Mouse (Mus musculus) cerebellum, adult 11 months (tissue): ENCODE data around the gene Pkn3.

Experiments
- DNase-seq: peaks from one replicate; pipeline ENCODE4 v3.0.0; 2022

Gene Pkn3

DNA sequence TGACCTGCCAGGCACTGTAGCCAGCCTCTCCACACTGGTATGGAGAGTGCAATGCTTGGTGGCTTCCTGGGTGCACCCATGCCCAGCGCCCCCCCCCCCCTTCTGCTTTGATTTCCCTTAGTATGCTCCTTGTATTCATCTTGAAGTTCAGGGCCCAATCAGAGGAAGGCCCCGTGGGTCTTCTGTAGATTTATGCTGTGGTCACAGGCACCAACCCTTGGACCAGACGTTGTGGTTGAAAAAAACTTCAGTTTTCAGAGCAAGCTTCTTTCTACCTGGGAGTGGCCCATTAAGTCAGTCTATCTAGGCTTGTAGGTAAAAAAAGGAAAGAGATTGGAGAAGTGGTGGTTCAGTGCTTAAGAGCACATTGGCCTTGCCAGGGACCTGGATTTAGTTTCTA lies 13.7 kb upstream of the Pkn3 start:
- no peak for DNase-seq

DNA sequence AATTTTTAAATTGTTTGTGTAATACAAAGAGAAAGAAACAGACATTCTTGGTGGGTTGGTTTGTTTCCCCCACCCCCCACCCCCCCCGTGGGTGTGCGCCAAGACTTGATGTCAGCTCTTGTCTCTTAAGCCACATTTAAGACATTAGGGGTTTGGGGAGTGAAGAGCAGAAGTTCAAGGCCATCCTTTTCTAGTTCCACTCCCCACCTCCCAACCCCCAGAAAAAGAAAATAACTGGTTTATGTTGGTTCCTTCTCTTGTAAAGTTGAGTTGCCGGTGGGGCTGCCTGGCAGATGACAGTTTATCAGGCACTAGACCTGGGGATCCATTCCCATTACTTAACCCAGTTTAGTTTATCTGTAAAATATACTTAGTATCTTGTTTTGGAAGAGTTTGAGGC lies 13.2 kb upstream of the Pkn3 start:
- DNase-seq, result no peak

DNA sequence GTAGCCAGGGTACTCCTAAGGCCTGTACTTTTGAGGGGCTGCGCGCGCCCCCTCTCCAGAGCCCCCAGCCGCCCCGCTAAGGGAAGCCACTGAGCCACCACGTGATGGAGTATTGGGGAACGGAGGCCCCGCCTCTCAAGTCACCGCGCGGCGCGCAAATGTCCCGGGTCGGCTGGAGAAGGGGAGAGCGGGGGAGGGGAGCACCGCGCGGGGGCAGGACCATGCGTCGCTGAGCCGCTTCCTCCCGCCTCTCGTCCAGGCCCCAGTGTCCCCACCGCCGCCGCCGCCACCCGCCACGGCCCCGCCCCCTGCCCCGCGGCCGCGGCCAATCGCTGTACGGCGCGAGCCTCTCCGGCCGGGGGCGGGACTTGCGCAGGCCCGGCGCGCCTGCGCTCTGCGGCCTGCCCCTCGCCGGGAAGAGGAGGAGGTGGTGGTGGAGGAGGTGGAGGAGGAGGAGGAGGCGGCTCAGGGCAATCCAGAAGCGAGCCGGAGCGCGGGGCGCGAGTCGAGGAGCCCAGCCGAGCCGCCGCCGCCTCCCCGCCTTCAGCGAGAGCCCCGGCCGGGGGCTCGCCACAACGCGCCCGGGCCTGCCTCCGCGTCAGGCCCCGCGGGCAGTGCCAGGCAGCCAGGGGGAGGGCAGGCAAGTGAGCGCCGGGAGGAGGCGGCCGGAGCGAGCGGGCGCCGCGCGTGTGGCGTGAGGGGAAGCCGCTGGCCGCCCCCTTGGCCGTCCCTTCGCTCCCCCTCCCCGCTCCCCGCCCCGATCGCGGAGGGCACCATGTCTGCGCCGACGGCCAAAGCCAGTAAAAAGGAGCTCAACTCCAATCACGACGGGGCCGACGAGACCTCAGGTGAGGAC lies 11.2 kb upstream of the Pkn3 start:
- peak; percentile 95 for DNase-seq

DNA sequence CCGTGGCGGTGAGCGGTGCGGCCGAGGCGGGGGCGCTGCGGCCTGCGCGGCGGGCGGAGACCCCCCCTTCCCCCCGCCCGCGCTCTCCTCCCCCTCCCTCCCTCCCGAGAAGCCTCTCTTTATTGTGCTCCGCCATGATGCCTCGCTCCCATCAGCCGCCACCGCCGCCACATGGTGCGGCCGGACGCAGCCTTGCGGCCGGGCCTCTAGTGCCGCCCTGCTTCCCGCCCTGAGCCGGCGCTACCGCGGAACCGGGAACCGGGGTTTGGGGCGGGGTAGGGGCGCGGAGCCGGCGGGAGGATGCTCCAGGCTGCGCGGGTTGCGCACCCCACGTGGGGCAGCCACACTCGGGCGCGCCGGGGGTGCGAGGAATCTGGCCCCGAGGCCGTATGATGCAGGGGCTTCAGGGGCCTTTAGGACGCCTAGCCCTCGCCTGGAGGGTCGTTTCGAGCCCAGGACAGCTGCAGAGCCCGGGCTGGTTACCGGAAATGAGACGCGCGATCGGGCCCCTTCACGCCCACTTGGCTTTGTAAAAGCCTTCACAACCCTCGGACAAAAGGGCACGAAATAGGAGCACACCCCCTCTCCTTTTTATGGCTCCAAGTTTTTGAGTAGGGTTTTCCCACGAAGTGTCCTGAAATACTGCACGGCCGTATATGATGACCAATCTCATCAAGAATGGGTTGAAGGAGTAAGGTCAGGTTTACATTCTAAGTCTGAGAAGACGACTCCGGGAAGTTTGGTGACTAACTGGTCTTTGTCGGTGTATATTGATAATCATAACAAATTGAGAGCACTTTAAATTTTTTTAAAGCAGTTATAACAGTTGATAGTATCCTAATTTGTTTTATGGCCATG lies 10.2 kb upstream of the Pkn3 start:
- DNase-seq, result peak; percentile 45

DNA sequence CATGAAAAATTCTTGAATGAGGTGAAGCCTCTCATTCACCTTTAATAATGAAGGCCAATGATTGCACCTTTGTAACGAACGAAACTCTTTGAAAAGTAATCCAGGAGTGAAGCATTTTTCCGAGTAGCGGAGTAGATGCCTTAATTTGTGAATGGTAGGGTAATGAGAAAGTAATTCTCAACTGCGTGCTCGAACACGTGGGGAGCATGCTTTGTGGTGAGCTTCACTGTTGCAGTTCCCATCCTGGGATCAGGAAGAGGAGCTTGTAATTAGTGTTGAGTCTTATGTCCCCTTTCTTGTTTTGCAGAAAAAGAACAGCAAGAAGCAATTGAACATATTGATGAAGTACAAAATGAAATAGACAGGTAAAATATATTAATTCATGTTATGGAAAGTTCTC lies 9.5 kb upstream of the Pkn3 start:
- no peak for DNase-seq

DNA sequence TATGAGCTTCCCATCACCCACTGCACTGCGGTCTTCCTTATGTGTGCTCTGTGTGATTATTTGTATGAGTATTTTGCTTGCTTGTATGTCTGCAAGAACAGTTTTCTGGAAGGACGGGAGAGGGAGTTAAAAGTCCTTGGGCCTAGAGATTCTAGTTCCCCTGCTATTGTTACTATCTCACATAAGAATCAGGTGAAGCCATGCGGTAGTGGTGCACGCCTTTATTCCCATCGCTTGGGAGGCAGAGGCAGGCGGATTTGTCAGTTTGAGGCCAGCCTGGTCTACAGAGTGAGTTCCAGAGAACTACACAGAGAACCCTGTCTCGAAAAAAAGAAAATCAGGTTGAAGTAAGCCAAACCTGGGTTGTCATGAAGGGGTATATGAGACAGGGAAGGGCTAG lies 4.6 kb upstream of the Pkn3 start:
- no peak for DNase-seq

DNA sequence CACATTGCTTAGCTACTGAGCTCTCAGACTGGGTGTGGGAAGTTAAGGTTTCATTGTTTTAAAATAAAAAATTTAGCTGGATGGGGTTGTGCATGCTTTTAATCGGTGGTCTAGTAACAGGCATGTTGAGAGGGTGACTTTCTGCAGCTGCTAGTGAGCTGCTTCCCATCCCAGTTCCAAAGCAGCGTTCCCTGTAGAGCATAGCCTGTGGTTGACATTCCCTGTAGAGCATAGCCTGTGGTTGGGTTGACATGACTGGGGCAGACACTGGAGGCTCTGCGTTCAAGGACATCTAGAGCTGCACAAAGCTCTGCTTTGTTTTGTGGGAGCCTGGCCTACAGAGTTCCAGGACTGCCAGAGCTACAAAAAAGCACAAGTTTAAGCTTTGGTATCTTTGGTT lies 4.2 kb upstream of the Pkn3 start:
- DNase-seq, result no peak

DNA sequence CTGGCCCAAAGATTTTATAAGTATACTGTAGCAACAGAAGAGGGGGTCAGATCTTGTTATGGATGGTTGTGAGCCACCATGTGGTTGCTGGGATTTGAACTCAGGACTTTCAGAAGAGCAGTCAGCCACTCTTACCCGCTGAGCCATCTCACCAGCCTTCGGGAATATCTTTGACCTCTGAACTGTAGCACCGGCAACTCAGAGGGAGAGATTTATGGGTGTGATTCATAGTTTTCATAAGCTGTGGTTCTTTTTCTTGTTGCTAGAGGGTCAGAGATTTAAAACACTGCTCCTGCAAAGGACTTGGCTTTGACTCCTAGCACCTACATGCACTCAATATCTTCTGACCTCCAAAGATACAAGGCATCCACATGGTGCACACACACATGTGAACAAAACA lies 1.9 kb upstream of the Pkn3 start:
- DNase-seq, result no peak

DNA sequence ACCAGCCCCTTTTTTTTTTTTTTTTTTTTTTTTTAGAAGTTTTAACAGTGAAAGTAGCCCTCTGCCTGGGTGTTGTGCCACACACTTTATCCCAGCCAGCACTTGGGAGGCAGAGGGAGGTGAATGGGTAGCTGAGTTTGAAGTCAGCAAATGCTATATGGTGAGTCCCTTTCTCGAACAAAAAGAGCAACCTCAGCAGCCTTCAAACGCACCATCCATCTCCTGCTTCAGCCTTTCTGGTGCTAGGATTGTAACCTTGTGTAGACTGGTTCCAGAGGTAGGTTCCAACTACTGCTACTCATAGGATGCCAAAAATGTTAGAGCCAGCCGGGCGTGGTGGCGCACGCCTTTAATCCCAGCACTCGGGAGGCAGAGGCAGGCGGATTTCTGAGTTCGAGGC lies 1.0 kb upstream of the Pkn3 start:
- DNase-seq, result no peak

DNA sequence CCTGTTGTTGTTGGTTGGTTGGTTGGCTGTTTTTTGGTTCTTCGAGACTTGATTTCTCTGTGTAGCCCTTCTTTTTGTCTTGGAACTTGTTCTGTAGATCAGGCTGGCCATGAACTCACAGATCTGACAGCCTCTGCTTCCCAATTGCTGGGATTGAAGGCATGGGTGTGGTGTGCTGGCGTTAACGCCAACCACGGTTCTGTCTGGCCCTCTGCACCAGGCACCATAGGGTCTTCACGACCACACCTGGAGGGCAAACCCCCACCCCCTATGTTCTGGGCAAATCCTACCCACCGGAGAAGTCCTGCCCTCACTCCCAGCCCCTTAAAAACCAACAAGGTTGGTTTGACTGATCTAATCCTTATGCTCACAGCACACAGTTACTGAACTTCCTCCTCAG lies 525 bp upstream of the Pkn3 start:
- no peak for DNase-seq

DNA sequence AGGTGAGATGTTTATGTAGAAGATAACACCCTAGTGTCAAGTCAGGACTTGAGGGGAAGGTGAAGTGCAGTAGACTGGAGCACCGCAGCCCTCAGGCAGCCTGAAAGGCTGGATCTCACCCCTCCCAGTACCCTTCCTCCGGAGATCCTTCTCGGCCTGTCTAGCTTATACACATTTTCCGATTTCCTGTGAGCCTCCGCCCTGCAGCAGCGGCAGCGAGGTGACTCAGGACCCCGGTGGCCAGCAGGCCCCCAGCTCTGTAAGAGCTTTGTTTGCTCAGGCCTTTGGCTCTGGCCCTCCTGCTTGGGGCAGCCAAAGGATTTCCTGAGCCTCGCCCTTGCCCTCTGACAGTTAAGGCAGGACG lies 847 bp downstream of the Pkn3 start:
- no peak for DNase-seq

DNA sequence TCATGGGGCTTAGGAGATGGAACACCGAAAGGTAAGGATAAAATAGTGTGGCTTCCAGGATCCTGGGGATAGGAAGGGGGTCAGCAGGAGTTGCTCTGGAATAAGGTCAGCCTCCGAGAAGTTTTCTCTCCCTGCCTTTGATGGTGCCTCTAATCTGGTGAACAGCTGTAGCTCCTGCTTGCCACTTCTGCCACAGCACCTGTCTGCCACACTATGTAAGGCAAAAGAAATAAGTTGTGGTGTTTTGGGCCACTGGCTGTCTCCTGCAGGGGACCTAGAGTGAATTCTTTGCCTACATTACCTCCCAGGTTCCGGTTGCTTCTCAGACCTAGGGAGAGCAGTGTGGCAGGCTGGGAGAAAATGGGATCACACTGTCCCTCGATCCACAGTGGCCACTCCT lies 1.3 kb downstream of the Pkn3 start:
- DNase-seq, result no peak

DNA sequence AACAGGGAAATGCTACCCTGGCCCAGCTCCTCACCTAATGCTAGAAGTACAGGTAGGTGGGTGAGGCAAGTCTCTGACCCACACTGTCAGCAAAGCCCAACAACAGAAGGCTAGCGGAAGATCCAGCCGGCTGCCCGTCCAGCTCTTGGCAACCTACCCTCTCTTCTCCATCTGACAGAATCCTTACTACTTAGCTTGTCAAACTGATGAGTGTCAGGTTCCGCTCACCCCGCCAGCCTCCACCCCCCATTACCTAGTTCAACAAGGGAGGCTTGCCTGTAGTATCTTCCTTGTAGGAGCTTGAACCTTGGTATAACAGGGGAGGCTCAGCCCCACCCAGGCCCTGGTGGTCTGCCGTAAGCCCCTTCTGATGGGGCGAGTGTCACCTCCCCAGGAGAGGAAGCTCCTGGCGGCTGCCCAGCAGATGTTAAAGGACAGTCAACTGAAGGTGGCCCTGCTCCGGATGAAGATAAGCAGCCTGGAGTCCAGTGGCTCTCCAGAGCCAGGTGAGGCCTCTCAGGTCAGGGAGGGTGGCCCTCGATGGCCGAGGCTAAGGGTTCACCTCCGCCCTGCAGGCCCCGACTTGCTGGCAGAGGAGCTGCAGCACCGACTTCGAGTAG lies 2.8 kb downstream of the Pkn3 start:
- DNase-seq, result no peak

DNA sequence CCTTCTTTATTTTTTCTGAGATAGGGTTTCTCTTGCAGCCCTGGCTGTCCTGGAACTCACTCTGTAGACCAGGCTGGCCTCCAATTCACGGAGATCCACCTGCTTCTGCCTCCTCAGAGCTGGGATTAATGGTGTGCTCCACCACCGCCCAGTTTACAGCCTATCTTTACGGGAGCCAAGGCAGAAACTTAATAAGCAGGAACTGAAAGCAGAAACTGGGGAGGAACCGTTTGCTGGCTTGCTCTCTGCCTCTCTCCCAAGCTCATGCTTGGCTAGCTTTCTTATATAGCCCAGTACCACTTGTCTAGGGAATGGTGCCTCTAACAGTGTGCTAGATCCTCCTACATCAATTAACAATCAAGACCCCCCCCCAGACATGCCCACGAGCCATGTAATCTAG lies 6.6 kb downstream of the Pkn3 start:
- no peak for DNase-seq

DNA sequence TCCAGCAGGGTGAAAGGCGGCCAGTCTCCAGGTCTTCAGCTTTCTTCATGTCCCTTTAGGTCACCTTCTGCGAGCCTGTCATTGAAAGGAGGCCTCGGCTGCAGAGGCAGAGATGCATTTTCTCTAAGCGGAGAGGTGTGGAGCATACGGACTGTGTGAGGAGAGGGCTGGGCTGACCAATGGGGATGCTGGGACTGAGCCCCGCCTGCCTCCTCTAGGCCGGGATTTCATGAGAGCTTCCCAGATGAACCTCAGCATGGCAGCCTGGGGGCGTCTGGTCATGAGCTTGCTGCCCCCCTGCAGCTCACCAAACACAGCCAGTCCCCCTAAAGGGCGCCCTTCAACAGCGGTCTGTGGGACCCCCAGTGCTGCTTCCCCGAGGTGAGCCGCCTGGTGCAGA lies 7.1 kb downstream of the Pkn3 start:
- no peak for DNase-seq

DNA sequence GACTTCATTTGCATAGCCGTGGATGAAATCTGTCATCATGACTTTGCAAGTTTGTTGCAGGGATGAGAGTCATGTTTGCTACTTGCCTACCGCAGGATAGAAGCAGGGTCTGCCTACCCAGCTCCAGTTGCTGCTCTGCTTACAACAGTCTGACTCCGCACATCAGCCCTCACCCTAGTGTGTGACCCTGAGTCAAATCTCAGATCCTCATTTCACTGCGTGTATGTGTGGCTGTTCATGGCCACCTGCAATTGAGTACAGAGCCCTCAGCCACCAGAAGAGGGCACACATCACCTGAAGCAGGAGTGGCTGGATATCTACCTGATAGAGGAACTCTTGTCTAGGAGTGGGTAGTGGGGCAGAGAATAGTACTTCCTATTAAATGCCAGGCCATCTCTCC lies 9.8 kb downstream of the Pkn3 start:
- DNase-seq, result no peak

DNA sequence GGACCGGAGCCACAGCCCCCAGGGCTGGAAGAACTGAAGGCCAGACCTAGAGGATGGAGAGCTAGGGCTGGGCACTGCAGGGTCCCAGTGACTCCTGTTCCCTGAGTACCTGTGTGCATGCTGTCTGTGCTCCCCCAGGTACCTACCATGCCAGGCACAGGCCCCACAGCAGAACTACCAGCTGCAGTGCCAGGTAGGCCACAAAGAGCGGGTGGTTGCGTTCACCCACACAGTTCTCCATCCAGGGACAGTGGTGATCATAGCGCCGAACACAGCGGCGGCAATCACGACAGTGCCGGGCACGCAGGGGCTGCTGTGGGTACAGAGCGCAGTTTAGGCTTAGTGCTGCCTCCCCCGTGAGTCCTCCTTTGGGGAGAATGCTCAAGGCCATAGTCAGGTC lies 14.0 kb downstream of the Pkn3 start:
- DNase-seq, result no peak

DNA sequence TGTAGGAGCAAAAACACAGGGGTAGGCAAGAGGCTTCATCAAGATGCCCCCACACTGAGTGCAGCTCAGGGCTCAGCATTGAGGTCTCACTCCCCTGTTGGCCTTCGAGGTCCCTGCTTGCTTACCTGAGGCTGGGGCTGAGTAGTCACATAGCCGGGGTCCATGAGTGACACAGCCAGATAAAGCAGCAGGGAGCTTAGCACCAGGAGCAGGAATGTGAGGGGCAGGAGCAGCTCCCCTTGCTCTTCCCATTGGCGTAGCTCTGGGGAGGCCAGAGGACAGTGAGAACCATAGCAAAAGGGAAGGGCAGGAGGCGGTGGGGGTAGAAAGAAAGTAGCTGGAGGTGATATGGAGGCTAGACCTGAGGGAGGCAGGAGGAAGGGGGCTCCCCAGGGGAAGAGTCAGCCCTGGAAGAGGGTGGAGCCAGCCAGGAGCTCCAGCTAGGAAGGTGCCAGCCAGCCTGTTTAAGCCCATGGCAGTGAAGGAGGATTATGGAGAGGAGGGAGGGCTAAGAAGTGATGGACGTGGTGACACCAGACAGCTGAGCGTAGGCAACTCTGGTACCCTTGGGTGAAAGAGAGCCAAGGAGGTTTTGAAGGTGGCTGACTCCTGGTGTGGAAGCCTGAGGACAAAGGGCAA lies 14.9 kb downstream of the Pkn3 start:
- no peak for DNase-seq

DNA sequence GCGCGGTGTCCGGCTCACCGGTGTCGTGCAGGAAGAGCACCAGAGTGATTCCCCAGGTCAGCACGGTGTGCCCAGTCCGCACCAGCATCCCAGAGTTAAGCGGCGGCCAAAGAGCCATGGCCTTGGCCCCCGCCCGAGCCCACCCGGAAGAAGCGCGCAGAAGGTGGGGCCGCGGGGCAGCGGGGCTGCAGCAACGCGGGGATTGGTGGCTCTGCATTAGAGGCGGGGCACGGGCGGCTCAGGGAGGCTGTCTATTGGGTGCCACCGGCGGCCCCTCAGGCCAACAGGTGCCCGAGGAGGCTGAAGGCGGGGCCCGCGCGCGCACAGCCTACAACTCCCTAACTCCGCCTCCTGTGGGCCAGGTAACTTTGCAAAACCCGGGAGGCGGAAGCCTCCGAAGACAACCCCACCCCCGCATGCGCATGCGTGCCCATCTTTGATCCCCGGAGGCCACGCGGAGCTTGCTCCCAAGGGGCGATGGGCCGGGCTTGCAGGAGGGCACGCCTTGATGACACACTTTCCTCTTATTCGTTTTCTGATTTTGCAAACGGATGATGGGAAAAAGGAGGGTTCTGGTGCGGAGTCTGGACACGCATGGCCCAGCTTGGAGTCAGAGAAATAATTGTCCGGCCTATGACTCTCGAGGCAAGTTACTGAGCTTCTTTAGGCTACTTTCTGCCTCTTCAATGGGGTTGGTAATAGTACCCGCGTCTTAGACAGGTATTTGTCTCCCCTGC lies 16.2 kb downstream of the Pkn3 start, which contains the start of gene Zdhhc12:
Gene Zdhhc12, minus strand, starts transcription at position 178 of the 737 bp plus-strand sequence.
- peak; percentile 91 for DNase-seq

DNA sequence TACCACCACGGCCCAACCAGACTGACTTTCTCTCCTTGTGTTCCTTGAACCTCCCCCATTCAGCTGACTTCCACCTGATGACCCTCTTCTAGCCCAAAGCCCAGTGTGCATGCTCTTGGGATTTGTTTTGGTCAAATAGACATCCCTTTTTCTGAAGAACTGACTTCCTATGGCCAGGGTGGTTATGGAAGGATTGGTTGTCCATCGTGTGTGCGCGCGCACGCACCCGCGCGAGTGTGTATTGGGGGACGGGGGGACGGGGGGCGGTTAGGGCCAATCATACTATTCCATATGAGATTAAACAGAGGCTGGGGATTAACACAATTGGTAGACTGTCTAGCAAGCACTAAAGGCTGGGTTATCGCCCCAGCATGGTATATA lies 16.7 kb downstream of the Pkn3 start:
- DNase-seq, result no peak

DNA sequence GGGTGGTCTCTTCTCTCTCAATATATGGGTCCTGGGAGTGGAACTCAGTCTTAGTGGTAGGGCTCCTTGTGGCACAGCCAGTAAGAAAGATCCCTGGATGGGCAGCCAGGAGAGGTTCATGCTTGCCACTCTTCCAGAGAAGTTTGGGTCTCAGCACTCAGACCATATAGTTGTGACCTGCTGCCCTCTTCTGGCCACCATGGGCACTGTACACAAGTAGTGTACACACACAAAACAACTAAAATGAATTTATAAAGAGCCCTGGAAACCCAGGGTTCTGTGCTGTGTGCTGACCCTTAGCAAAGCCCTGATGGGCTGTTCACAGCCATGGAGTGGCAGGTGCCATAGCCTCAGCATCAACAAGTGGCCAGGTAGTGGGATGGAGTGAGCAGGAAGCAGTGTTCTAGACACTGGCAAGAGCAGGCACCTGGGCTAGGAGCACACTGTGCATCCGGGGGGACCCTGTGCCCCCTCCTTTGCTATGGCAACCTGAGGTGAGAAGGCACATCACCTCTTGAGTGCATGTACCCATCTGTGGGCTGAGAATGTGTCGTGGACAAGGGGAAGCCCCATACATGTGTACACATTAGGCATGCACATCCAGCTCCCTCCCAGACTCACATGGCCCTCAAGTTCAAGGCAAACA lies 18.5 kb downstream of the Pkn3 start:
- DNase-seq, result no peak

DNA sequence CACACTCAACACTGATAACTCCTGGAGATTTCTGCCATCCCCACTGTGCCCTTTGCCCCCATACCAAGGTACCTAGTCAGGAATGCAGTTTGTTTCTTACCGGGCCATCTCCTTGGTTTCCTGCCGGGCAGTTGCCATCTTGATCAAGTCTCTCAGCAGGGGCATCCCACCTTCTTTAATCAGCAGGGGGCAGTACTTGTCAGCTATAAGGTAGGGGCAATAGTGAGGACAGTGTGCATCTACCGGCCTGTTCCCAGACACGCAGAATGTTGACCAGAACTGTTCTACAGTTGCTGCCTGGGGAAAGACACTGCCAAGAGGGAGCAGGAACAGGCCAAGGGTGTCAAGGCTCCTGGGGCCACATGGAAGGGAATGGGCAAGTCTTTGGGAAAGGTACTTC lies 22.7 kb downstream of the Pkn3 start:
- DNase-seq, result no peak
